Mouse (Mus musculus): ENCODE data around the gene Ccdc63.

The Ccdc63 gene

DNA sequence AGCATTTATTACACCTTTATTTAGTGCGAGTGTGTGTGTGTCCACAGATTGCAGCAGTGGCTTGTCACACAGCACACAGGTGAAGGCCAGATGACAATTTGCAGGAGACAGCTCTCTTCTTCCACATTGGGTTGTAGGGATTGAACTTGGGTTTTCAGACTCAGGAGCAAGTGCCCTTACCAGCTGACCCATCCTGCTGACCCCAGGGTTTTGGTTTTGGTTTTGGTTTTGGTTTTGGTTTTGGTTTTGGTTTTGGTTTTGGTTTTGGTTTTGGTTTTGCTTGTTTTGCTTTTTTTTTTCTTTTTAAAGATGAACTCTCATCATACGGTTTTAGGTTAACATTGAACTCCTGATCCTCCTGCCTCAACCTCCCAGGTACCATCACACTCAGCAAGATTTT is 57.3 kb downstream of the Ccdc63 start:
- no peak for DNase-seq

GRCm38 (mm10) chr5:122081471-122081870 is 59.2 kb downstream of the Ccdc63 start:
- no peak for DNase-seq

DNA sequence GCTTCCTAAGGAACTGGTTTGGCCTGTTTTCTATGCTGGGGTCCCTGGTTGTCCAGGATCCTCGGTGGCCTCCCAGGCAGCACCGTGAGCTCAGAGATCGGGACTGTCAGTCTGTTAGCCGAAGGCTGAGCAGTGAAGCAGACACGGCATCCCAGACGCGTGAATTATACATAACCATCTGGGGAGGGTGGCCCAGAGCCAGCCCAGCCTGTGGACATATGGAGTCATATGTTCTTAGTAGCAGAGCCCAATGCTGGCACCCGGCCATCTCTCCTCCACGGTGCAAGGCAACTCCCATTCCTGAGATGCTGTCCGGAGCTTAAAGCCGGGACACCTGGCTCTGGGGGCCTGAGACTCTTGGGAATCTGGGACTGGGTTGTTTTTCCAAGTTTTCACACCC is 59.7 kb downstream of the Ccdc63 start:
- DNase-seq: peak; percentile 61 to 66

DNA sequence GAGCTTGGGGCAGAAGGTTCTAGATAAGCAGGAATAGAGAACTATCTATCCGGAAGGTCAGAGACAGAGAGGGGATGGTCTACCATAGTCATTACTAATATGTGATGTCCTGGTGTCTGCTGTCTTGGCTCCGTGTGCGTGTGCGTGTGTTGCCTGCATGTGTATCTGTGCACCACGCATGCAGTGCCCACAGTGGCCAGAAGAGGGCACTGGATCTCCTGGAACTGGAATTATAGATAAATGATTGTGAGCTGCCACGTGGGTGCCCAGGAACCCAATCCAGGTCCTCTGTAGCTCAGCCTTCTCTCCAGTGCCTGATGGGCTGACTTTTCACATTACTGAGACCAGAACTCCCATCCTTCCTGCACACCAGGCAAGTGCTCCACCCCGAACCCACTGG is 60.8 kb downstream of the Ccdc63 start:
- peak; percentile 25 to 47 for DNase-seq

DNA sequence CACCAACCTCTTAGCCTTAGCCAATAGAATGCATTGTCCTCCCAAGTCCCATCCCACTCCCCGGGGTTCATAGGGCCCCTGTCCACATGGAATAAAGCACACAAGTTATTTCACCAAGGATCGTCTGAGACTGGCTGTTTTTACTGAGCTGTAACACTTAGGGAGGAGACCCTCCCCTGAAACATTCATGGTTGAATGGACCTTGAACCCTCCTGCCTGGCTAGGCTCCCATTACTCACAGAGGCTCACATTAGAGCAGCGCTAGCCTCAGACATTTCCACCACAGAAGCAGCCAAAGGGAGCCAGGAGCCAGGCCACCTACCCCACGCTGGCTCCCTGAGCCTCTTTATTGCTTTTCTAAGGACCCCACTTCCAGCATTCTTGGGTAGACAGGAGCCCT is 63.4 kb downstream of the Ccdc63 start:
- DNase-seq: no peak

- DNase-seq: peak in 1 of 2 experiments; percentile 38
Measured at GRCm38 (mm10) chr5:122075736-122076135, 64.9 kb downstream of the Ccdc63 start.

- DNase-seq: no peak
Measured at GRCm38 (mm10) chr5:122071997-122072396, 68.6 kb downstream of the Ccdc63 start.

DNA sequence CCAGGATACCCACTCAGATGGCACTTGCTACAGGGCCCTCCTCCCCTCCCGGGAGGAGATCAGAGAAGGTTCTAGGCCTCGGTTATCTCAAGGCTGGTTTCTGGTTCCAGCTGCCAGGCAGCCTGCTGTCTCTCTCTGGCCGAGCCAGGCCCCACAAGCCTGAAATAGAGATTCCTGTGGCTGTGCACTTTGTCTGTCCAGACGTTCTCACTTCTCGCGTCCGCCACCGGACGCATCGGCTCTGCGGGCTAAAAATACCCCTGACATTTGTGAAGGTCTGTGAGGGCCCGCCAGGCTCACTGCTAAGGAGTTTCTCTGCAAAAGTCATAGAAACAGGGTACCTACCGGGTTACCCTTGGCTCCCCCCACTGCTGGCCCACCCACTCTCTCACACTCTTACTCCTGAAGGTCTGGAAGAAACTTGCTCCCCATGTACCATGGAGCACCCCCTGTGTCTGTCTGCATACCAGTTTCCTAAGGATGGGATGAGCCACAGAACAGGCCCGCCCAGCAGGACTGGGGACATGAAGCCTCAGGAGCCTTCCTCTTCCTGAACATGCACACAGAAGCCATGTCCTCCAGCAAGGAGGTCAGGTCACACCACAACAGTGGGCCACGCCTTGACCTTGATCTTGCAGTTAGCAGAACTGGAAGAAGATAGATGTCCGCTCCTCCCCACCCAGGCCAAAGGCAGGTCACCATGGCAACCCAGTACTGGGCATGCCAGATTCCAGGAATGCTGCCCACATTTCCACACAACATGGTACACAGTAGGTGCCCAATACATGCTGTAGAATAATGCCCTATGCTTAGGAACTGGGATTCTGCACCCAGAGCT is 69.4 kb downstream of the Ccdc63 start:
- no peak for DNase-seq

GRCm38 (mm10) chr5:122068563-122068962 is 72.1 kb downstream of the Ccdc63 start:
- no peak for DNase-seq

- no peak for DNase-seq
Measured at GRCm38 (mm10) chr5:122063204-122063933, 77.3 kb downstream of the Ccdc63 start.

DNA sequence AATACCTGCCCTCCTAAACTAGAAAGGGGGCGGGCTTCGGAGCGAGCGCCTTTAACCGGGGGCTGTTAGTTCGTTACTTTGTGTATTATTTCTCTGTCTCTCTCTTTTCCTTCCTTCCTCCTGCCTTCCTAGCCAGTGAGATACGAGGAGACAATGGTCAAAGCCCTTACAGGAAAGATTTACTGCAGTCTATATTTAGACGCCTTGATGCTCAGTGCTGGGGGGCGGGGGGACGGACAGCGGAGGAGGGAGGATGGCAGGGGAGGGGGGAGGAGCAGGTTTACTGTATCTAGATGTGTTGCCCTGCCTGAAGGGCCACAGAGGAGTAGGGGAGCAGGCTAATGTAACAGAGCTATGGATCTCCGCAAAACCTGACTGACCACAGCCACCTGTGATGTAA is 78.1 kb downstream of the Ccdc63 start:
- peak; percentile 36 to 53 for DNase-seq

- no peak for DNase-seq
Measured at GRCm38 (mm10) chr5:122060767-122061333, 79.8 kb downstream of the Ccdc63 start.

- DNase-seq: peak; percentile 83 to 86
Measured at GRCm38 (mm10) chr5:122059060-122060017, 81.3 kb downstream of the Ccdc63 start.
